Mouse (Mus musculus) heart, adult 2 months (tissue): ENCODE data around the gene Nav3.

Source experiments
- CTCF ChIP-seq: fragments of 200-600 bp; IDR thresholded peaks from 2 replicates; pipeline ENCODE4 v1.8.1; 2022; ENCODE audit warnings: antibody characterized with exemption, mild to moderate bottlenecking, moderate library complexity
- EP300 ChIP-seq: fragments of 200-500 bp; IDR thresholded peaks from 2 replicates; pipeline ENCODE4 v1.6.1; 2011; ENCODE audit warnings: low read depth, low read length, control low read depth; ENCODE audit not compliant: insufficient read depth
- POLR2A ChIP-seq: fragments of 200-500 bp; IDR thresholded peaks from 2 replicates; pipeline ENCODE4 v1.6.1; 2011; ENCODE audit warnings: mild to moderate bottlenecking, low read depth, low read length, control low read depth; ENCODE audit not compliant: insufficient read depth

- no peak for TF ChIP-seq POLR2A
- TF ChIP-seq EP300, result no peak
- TF ChIP-seq CTCF, result no peak
Observed at GRCm38 (mm10) chr10:109723646-109724045, 732.4 kb downstream of the Nav3 start.
